Mouse (Mus musculus): Measurements from ENCODE around the gene Rbpjl. TPM values are rescaled to one million over a fixed set of nuclear protein-coding genes. Genes with fewer than 3 reads are reported as not detected.

Gene Rbpjl
- polyA plus RNA-seq, 1 experiment from 2014 or later, result 0.08 TPM

- H3K4me1 ChIP-seq, result peaks cover 82% of the 10 kb centered on the region
Observed at GRCm38 (mm10) chr2:164432541-164433191, 29.7 kb downstream of the Rbpjl start.

GRCm38 (mm10) chr2:164433278-164433895 lies 30.4 kb downstream of the Rbpjl start:
- 54% methylated on average over 9 of the region's 9 CpGs for WGBS
- peaks cover 12% of the 10 kb centered on the region for H3K36me3 ChIP-seq
- no peak for ATAC-seq (replicated peaks; ENCODE audit: low FRiP score)
- H3K27me3 ChIP-seq, result no peaks in the 10 kb centered on the region
- no peaks in the 10 kb centered on the region for H3K9me3 ChIP-seq (replicated peaks)
- peak overlapping the region; percentile 93 for H3K27ac ChIP-seq
- H3K4me3 ChIP-seq (replicated peaks), result no peak overlapping the region
- H3K9ac ChIP-seq, result peak overlapping the region; percentile 32; the same call in 1 of the 2 replicates
- H3K4me2 ChIP-seq, result peak overlapping the region; percentile 46
- H3K4me1 ChIP-seq, result peaks cover 89% of the 10 kb centered on the region

More at GRCm38 (mm10) chr2:164432541-164433191, 29.7 kb downstream of the Rbpjl start:
- Histone ChIP-seq H3K27me3 (no peaks in the 10 kb centered on the region), H3K9me3 (replicated peaks) (no peaks in the 10 kb centered on the region), H3K27ac (peak overlapping the region; percentile 93), H3K4me2 (peak overlapping the region; percentile 46), H3K9ac (peak overlapping the region; percentile 32; the same call in 1 of the 2 replicates), H3K4me3 (replicated peaks) (0 out of 2 replicates have a peak overlapping the region, but pooled peaks have one; percentile 6), H3K36me3 (peaks cover 19% of the 10 kb centered on the region)
- ATAC-seq (replicated peaks; ENCODE audit: low FRiP score), result no peak
- 15% methylated on average over 22 of the region's 22 CpGs for WGBS

GRCm38 (mm10) chr2:164434681-164435080 lies 31.7 kb downstream of the Rbpjl start:
- no peak overlapping the region for H3K4me3 ChIP-seq (replicated peaks)
- H3K9ac ChIP-seq, result no peak overlapping the region
- H3K4me1 ChIP-seq, result peaks cover 97% of the 10 kb centered on the region
- peak overlapping the region; percentile 93 for H3K27ac ChIP-seq
- H3K36me3 ChIP-seq, result no peaks in the 10 kb centered on the region
- 0 out of 2 replicates have a peak overlapping the region, but pooled peaks have one; percentile 4 for H3K4me2 ChIP-seq
- H3K27me3 ChIP-seq, result no peaks in the 10 kb centered on the region
- H3K9me3 ChIP-seq (replicated peaks), result no peaks in the 10 kb centered on the region
- 23% methylated on average over 3 of the region's 3 CpGs for WGBS
- no peak for ATAC-seq (replicated peaks; ENCODE audit: low FRiP score)

GRCm38 (mm10) chr2:164435216-164436090 lies 32.5 kb downstream of the Rbpjl start:
- Histone ChIP-seq H3K9ac (no peak overlapping the region), H3K4me1 (peaks cover 100% of the 10 kb centered on the region), H3K27ac (peak overlapping the region; percentile 93), H3K4me2 (peak overlapping the region; percentile 78), H3K4me3 (replicated peaks) (no peak overlapping the region), H3K27me3 (no peaks in the 10 kb centered on the region), H3K36me3 (no peaks in the 10 kb centered on the region), H3K9me3 (replicated peaks) (no peaks in the 10 kb centered on the region)
- 21% methylated on average over 5 of the region's 5 CpGs for WGBS
- no peak for ATAC-seq (replicated peaks; ENCODE audit: low FRiP score)

GRCm38 (mm10) chr2:164436215-164436913 lies 33.4 kb downstream of the Rbpjl start:
- 6% methylated on average over 8 of the region's 8 CpGs for WGBS
- Histone ChIP-seq H3K36me3 (no peaks in the 10 kb centered on the region), H3K4me1 (peaks cover 100% of the 10 kb centered on the region), H3K27ac (peak overlapping the region; percentile 93), H3K9me3 (replicated peaks) (no peaks in the 10 kb centered on the region), H3K4me2 (peak overlapping the region; percentile 78), H3K9ac (peak overlapping the region; percentile 22; the same call in 1 of the 2 replicates), H3K27me3 (no peaks in the 10 kb centered on the region), H3K4me3 (replicated peaks) (0 out of 2 replicates have a peak overlapping the region, but pooled peaks have one; percentile 7)
- ATAC-seq (replicated peaks; ENCODE audit: low FRiP score), result no peak

GRCm38 (mm10) chr2:164436961-164437360 lies 34.0 kb downstream of the Rbpjl start:
- 21% methylated on average over 3 of the region's 3 CpGs for WGBS

GRCm38 (mm10) chr2:164437710-164438109 lies 34.8 kb downstream of the Rbpjl start:
- H3K9ac ChIP-seq, result no peak overlapping the region
- peak overlapping the region; percentile 78 for H3K4me2 ChIP-seq
- no peaks in the 10 kb centered on the region for H3K9me3 ChIP-seq (replicated peaks)
- peak; percentile 7; the same call in 1 of the 2 replicates for ATAC-seq (replicated peaks; ENCODE audit: low FRiP score)
- peaks cover 99% of the 10 kb centered on the region for H3K4me1 ChIP-seq
- WGBS, result 13% methylated on average over 6 of the region's 6 CpGs
- H3K36me3 ChIP-seq, result no peaks in the 10 kb centered on the region
- peak overlapping the region; percentile 93 for H3K27ac ChIP-seq
- no peak overlapping the region for H3K4me3 ChIP-seq (replicated peaks)
- peaks cover 4% of the 10 kb centered on the region; the same call in 1 of the 2 replicates for H3K27me3 ChIP-seq

More at GRCm38 (mm10) chr2:164436961-164437360, 34.0 kb downstream of the Rbpjl start:
- peaks cover 100% of the 10 kb centered on the region for H3K4me1 ChIP-seq
- peaks cover 4% of the 10 kb centered on the region; the same call in 1 of the 2 replicates for H3K27me3 ChIP-seq
- H3K4me2 ChIP-seq, result peak overlapping the region; percentile 78
- ATAC-seq (replicated peaks; ENCODE audit: low FRiP score), result peak; percentile 59
- peak overlapping the region; percentile 93 for H3K27ac ChIP-seq
- H3K9ac ChIP-seq, result 0 out of 2 replicates have a peak overlapping the region, but pooled peaks have one; percentile 22
- H3K9me3 ChIP-seq (replicated peaks), result no peaks in the 10 kb centered on the region
- no peaks in the 10 kb centered on the region for H3K36me3 ChIP-seq
- 0 out of 2 replicates have a peak overlapping the region, but pooled peaks have one; percentile 7 for H3K4me3 ChIP-seq (replicated peaks)

- Histone ChIP-seq H3K27me3 (peaks cover 4% of the 10 kb centered on the region; the same call in 1 of the 2 replicates), H3K4me1 (peaks cover 96% of the 10 kb centered on the region), H3K4me3 (replicated peaks) (peak overlapping the region; percentile 10; the same call in 1 of the 2 replicates), H3K4me2 (peak overlapping the region; percentile 78), H3K9me3 (replicated peaks) (no peaks in the 10 kb centered on the region), H3K9ac (0 out of 2 replicates have a peak overlapping the region, but pooled peaks have one; percentile 21), H3K36me3 (no peaks in the 10 kb centered on the region), H3K27ac (peak overlapping the region; percentile 93)
- ATAC-seq (replicated peaks; ENCODE audit: low FRiP score), result no peak
- WGBS, result 29% methylated on average over 8 of the region's 8 CpGs
Observed at GRCm38 (mm10) chr2:164438257-164438656, 35.3 kb downstream of the Rbpjl start.

- Histone ChIP-seq H3K4me3 (replicated peaks) (no peak overlapping the region; the same call in none of the 2 replicates), H3K36me3 (no peaks in the 10 kb centered on the region), H3K9me3 (replicated peaks) (no peaks in the 10 kb centered on the region), H3K27ac (peak overlapping the region; percentile 93), H3K4me1 (peaks cover 95% of the 10 kb centered on the region), H3K9ac (0 out of 2 replicates have a peak overlapping the region, but pooled peaks have one; percentile 21), H3K4me2 (peak overlapping the region; percentile 78), H3K27me3 (peaks cover 4% of the 10 kb centered on the region; the same call in 1 of the 2 replicates)
- WGBS, result 64% methylated on average over 3 of the region's 3 CpGs
- ATAC-seq (replicated peaks; ENCODE audit: low FRiP score), result no peak
Observed at GRCm38 (mm10) chr2:164439001-164439421, 36.1 kb downstream of the Rbpjl start.

- Histone ChIP-seq H3K36me3 (no peaks in the 10 kb centered on the region), H3K4me2 (peak overlapping the region; percentile 78), H3K9me3 (replicated peaks) (no peaks in the 10 kb centered on the region), H3K27me3 (peaks cover 4% of the 10 kb centered on the region; the same call in 1 of the 2 replicates), H3K9ac (no peak overlapping the region), H3K4me3 (replicated peaks) (peak overlapping the region; percentile 63), H3K4me1 (peaks cover 82% of the 10 kb centered on the region), H3K27ac (peak overlapping the region; percentile 86; the same call in 1 of the 2 replicates)
- no peak for ATAC-seq (replicated peaks; ENCODE audit: low FRiP score)
- 52% methylated on average over 5 of the region's 5 CpGs for WGBS
Observed at GRCm38 (mm10) chr2:164440314-164440713, 37.4 kb downstream of the Rbpjl start.

- WGBS, result 25% methylated on average over 8 of the region's 8 CpGs
- no peak for ATAC-seq (replicated peaks; ENCODE audit: low FRiP score)
- peak overlapping the region; percentile 63 for H3K4me3 ChIP-seq (replicated peaks)
- peak overlapping the region; percentile 86 for H3K27ac ChIP-seq
- peaks cover 73% of the 10 kb centered on the region for H3K4me1 ChIP-seq
- H3K36me3 ChIP-seq, result no peaks in the 10 kb centered on the region
- H3K9ac ChIP-seq, result peak overlapping the region; percentile 72
- no peaks in the 10 kb centered on the region for H3K9me3 ChIP-seq (replicated peaks)
- H3K4me2 ChIP-seq, result peak overlapping the region; percentile 78
- H3K27me3 ChIP-seq, result peaks cover 4% of the 10 kb centered on the region; the same call in 1 of the 2 replicates
Observed at GRCm38 (mm10) chr2:164441155-164441554, 38.2 kb downstream of the Rbpjl start.

All from kidney, embryonic 15.5 days (tissue).